Mouse (Mus musculus) kidney, adult 2 months (tissue): ENCODE measurements around the gene Olfr1480. TPM values are rescaled to one million over a fixed set of nuclear protein-coding genes. Genes with fewer than 3 reads are reported as not detected.

Source experiments
- DNase-seq: peaks from one replicate; pipeline ENCODE4 v3.0.0; 2021
- H3K27ac ChIP-seq: fragments of 200-500 bp; 2 replicates; pipeline ENCODE4 v1.5.1; 2012; ENCODE audit warnings: low read depth, low read length, control low read depth, inconsistent platforms; ENCODE audit not compliant: insufficient read depth
- H3K27me3 ChIP-seq: fragments of 200-500 bp; replicated peaks from 2 replicates; pipeline ENCODE4 v1.6.1; 2012; ENCODE audit warnings: mild to moderate bottlenecking, moderate library complexity, low read length, inconsistent platforms; ENCODE audit not compliant: control insufficient read depth, insufficient read depth
- H3K36me3 ChIP-seq: fragments of 200-500 bp; 2 replicates; pipeline ENCODE4 v1.6.1; 2012; ENCODE audit warnings: mild to moderate bottlenecking, moderate library complexity, low read length, inconsistent platforms; ENCODE audit not compliant: control insufficient read depth, insufficient read depth
- H3K4me1 ChIP-seq: fragments of 200-500 bp; 2 replicates; pipeline ENCODE4 v1.6.1; 2011; ENCODE audit warnings: low read length; ENCODE audit not compliant: control insufficient read depth, insufficient read depth
- H3K4me3 ChIP-seq: fragments of 200-500 bp; 2 replicates; pipeline ENCODE4 v1.5.1; 2011; ENCODE audit warnings: mild to moderate bottlenecking, low read depth, low read length, control low read depth; ENCODE audit not compliant: insufficient read depth
- CTCF ChIP-seq: fragments of 200-500 bp; conservative IDR thresholded peaks from 2 replicates; pipeline ENCODE4 v1.5.1; 2011; ENCODE audit warnings: low read depth, mild to moderate bottlenecking, control low read depth, low read length, moderate library complexity, mixed read lengths; ENCODE audit not compliant: insufficient read depth, insufficient read length
- POLR2A ChIP-seq: fragments of 200-500 bp; IDR thresholded peaks from one replicate; pipeline ENCODE4 v1.6.1; 2011; ENCODE audit warnings: low read depth, low read length, control low read depth
- WGBS: fragments of 180-500 bp; shearing (Covaris S2); methylation state at CpG from one replicate; pipeline ENCODE4 v1.1.7; 2018; 5-methylcytosine and 5-hydroxymethylcytosine counted together
- polyA plus RNA-seq: library from polyadenylated mRNA; depleted of rRNA; stranded (reverse); fragments of >200 nt; gene quantifications from 2 replicates; pipeline ENCODE4 v1.2.3, GENCODE M21; 2012; rRNA removed

Olfr1480 gene
- not detected in 2 replicates for polyA plus RNA-seq

DNA sequence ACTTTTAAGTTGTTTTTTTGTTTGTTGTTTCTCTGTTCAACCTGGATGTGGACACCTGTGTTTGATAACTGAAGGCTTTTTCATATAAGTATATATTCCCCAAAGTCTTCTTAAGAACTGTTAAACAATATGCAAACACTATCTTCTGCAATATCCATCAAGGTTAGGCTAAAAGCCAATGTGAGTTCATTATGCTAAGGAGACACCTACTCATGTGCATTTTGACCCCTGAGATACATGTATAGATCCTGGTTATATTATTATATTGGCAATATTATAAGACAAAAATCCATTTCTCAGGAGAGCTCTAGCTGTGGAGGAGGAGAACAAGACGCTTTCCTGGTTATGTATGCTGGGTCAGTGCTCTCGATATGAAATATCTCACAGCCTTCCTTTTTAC is at the start of gene Olfr1480:
TSS of gene Olfr1480 (plus strand) at position 301 of the 400 bp plus-strand sequence.
- WGBS, result 75% methylated on average over 2 of the region's 2 CpGs
- no peak for DNase-seq

DNA sequence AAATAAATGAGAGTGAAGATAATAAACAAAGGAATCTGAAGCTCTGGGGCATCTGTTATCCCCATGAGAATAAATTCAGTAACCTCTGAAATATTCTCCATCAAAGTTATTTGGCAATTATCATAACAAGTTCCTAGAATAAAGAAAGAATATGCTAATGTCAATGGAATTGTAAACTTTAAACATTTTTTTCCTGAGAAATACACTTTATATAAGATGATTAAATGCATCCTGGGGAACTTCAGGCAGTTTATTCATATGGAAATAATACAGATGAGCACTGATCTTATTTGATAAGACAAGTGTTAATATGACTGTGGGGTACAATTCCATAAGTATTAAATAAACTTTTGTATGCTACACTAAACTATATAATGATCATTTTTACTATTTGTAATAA is 47.6 kb upstream of the Olfr1480 start, which contains the start of gene Olfr1475:
TSS of gene Olfr1475 (minus strand) at position 101 of the 400 bp plus-strand sequence.
- Histone ChIP-seq H3K27ac (no peak within 1 kb of the TSS), H3K36me3 (no peaks in the 10 kb centered on the region), H3K27me3 (no peaks in the 10 kb centered on the region), H3K4me1 (no peaks in the 10 kb centered on the region), H3K4me3 (no peak within 1 kb of the TSS)
- no peak for DNase-seq
- TF ChIP-seq CTCF, result no peak
- no peak for TF ChIP-seq POLR2A

More for the DNA sequence above, at the start of gene Olfr1480:
- H3K36me3 ChIP-seq, result no peaks in the 10 kb centered on the region
- no peaks in the 10 kb centered on the region for H3K27me3 ChIP-seq
- H3K4me1 ChIP-seq, result no peaks in the 10 kb centered on the region
- TF ChIP-seq POLR2A, result no peak
- TF ChIP-seq CTCF, result no peak
- no peak within 1 kb of the TSS for H3K27ac ChIP-seq
- H3K4me3 ChIP-seq, result no peak within 1 kb of the TSS

DNA sequence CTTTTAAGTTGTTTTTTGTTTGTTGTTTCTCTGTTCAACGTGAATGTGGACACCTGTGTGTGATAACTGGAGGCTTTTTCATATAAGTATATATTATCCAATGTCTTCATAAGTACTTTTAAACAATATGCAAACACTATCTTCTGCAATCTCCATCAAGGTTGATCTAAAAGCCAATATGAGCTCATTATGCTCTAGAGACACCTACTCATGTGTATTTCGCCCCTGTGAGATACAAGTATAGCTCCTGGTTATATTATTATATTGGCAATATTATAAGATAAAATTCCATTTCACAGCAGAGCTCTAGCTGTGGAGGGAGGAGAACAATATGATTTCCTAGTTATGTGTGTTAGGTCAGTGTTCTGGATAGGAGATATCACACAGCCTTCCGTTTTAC is 27.5 kb upstream of the Olfr1480 start, which contains the start of gene Olfr1477:
TSS of gene Olfr1477 (plus strand) at position 301 of the 400 bp plus-strand sequence.
- no peak for TF ChIP-seq POLR2A
- TF ChIP-seq CTCF, result no peak
- DNase-seq, result no peak
- Histone ChIP-seq H3K27me3 (no peaks in the 10 kb centered on the region), H3K4me3 (no peak within 1 kb of the TSS), H3K27ac (no peak within 1 kb of the TSS), H3K4me1 (no peaks in the 10 kb centered on the region), H3K36me3 (no peaks in the 10 kb centered on the region)
- WGBS, result 73% methylated on average over 3 of the region's 3 CpGs

Other genes starting within 250 kb of the Olfr1480 start
- gene Olfr1465, start 212.4 kb upstream of the Olfr1480 start, polyA plus RNA-seq, result not detected in 2 replicates
- gene Olfr1466, start 189.1 kb upstream of the Olfr1480 start, polyA plus RNA-seq, result not detected in 2 replicates
- gene Olfr1467, start 165.7 kb upstream of the Olfr1480 start, polyA plus RNA-seq, result not detected in 2 replicates
- not detected in 2 replicates for gene Olfr1469, start 120.1 kb upstream of the Olfr1480 start, polyA plus RNA-seq
- gene Olfr1471, start 84.5 kb upstream of the Olfr1480 start, polyA plus RNA-seq, result not detected in 2 replicates
- not detected in 2 replicates for gene Olfr1472, start 71.8 kb upstream of the Olfr1480 start, polyA plus RNA-seq
- gene Olfr1474, start 58.3 kb upstream of the Olfr1480 start, polyA plus RNA-seq, result not detected in 2 replicates
- not detected in 2 replicates for gene Olfr1475, start 47.7 kb upstream of the Olfr1480 start, polyA plus RNA-seq
- not detected in 2 replicates for gene Olfr1477, start 27.4 kb upstream of the Olfr1480 start, polyA plus RNA-seq
- not detected in 2 replicates for gene Olfr1484, start 55.6 kb downstream of the Olfr1480 start, polyA plus RNA-seq
- not detected in 2 replicates for gene Olfr1487, start 89.5 kb downstream of the Olfr1480 start, polyA plus RNA-seq
- not detected in 2 replicates for gene Olfr1489, start 103.7 kb downstream of the Olfr1480 start, polyA plus RNA-seq
- gene Olfr1490, start 123.2 kb downstream of the Olfr1480 start, polyA plus RNA-seq, result not detected in 2 replicates
- not detected in 2 replicates for gene Olfr1491, start 169.4 kb downstream of the Olfr1480 start, polyA plus RNA-seq
- gene Olfr1493-ps1, start 195.4 kb downstream of the Olfr1480 start, polyA plus RNA-seq, result not detected in 2 replicates
- not detected in 2 replicates for gene Olfr1494, start 211.8 kb downstream of the Olfr1480 start, polyA plus RNA-seq
- not detected in 2 replicates for gene Olfr1495, start 236.7 kb downstream of the Olfr1480 start, polyA plus RNA-seq
- not detected in 2 replicates for gene Olfr1496, start 250.0 kb downstream of the Olfr1480 start, polyA plus RNA-seq